Mouse (Mus musculus): ENCODE measurements around the gene Slc25a44.
"Not testable (repeated sequence)": the region's sequence is repeated elsewhere in the genome, so short reads cannot be mapped to it uniquely, and the experiment has no call there.

The Slc25a44 gene

GRCm38 (mm10) chr3:88368511-88368910 is 56.4 kb downstream of the Slc25a44 start:
- DNase-seq (ENCODE audit: extremely low read depth, low read depth), result not testable (repeated sequence)

GRCm38 (mm10) chr3:88367517-88367916 is 57.4 kb downstream of the Slc25a44 start:
- not testable (repeated sequence) for DNase-seq (ENCODE audit: extremely low read depth, low read depth)

- not testable (repeated sequence) for DNase-seq (ENCODE audit: extremely low read depth, low read depth)
Observed at GRCm38 (mm10) chr3:88366830-88367428, 58.0 kb downstream of the Slc25a44 start.

GRCm38 (mm10) chr3:88365705-88366361 is 59.1 kb downstream of the Slc25a44 start:
- DNase-seq (ENCODE audit: extremely low read depth, low read depth), result no peak

GRCm38 (mm10) chr3:88364337-88364736 is 60.6 kb downstream of the Slc25a44 start, which contains the start of gene Paqr6:
TSS of gene Paqr6 (plus strand) at chr3:88364584.
- no peak for DNase-seq (ENCODE audit: extremely low read depth, low read depth)

GRCm38 (mm10) chr3:88363700-88364099 is 61.2 kb downstream of the Slc25a44 start:
- no peak for DNase-seq (ENCODE audit: extremely low read depth, low read depth)

- DNase-seq (ENCODE audit: extremely low read depth, low read depth), result no peak
Observed at GRCm38 (mm10) chr3:88361612-88362313, 63.2 kb downstream of the Slc25a44 start.

GRCm38 (mm10) chr3:88361096-88361495 is 63.8 kb downstream of the Slc25a44 start:
- DNase-seq (ENCODE audit: extremely low read depth, low read depth), result no peak
